Mouse (Mus musculus) brain, embryonic 14.5 days (tissue): ENCODE data around the gene BC029722.

Source experiments
- CTCF ChIP-seq: fragments of 200-500 bp; IDR thresholded peaks from 2 replicates; pipeline ENCODE4 v1.5.1; 2012; ENCODE audit warnings: inconsistent platforms, mild to moderate bottlenecking, moderate library complexity, borderline replicate concordance; ENCODE audit not compliant: insufficient read depth, insufficient read length; ENCODE audit errors: extremely low read depth
- POLR2A ChIP-seq: fragments of 200-500 bp; IDR thresholded peaks from 2 replicates; pipeline ENCODE4 v1.6.1; 2012; ENCODE audit warnings: mild to moderate bottlenecking, inconsistent platforms, borderline replicate concordance; ENCODE audit not compliant: poor library complexity, insufficient read depth, insufficient read length, severe bottlenecking; ENCODE audit errors: extremely low read depth

- TF ChIP-seq CTCF: no peak
- TF ChIP-seq POLR2A: no peak
These were observed 3.0 kb downstream of the BC029722 start for GRCm38 (mm10) chr2:155816179-155816578.
